Mouse (Mus musculus): ENCODE measurements around the gene Trappc6a. TPM values are rescaled to one million over a fixed set of nuclear protein-coding genes. Genes with fewer than 3 reads are reported as not detected.

The Trappc6a gene
- polyA plus RNA-seq, 1 experiment from 2014 or later: 73.2 TPM

DNA sequence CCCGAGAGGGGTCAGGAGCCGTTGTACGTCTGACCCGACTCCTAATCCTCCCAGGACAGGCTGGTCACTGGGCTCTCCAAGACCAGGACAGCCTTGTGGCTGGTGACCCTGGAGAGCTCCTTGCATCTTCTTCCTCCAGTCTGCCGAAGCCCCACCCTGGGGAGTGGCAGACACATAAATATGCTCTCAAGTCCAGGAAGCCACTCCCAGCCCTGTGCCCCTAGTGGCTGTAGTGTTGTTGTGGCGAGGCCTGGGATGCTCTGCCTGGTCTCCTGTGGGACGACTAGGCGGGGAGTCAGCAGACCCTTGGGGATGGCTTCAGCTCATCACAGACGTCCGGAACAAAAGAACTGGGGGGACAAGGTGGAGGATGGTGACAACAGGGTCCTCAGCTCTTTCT is 22.9 kb downstream of the Trappc6a start:
- no peak overlapping the region for H3K27ac ChIP-seq (ENCODE audit: low read length)
- peaks cover 41% of the 10 kb centered on the region for H3K36me3 ChIP-seq (ENCODE audit: control insufficient read depth, insufficient read depth)
- no peak overlapping the region for H3K4me3 ChIP-seq (ENCODE audit: low read length)
- no peak for ATAC-seq (replicated peaks; ENCODE audit: extremely low read depth, insufficient read depth, low FRiP score)
- no peaks in the 10 kb centered on the region for H3K27me3 ChIP-seq (ENCODE audit: control insufficient read depth, insufficient read depth, low read length)
- no peak overlapping the region for H3K4me2 ChIP-seq (ENCODE audit: low read depth, low read length)
- no peaks in the 10 kb centered on the region for H3K4me1 ChIP-seq (ENCODE audit: control insufficient read depth, insufficient read depth, low read length)
- H3K9ac ChIP-seq (ENCODE audit: low read length): no peak overlapping the region
- H3K9me3 ChIP-seq (replicated peaks; ENCODE audit: control insufficient read depth, low read length): no peaks in the 10 kb centered on the region
- WGBS: 78% methylated on average over 10 of the region's 10 CpGs

GRCm38 (mm10) chr7:19532240-19532639 is 24.0 kb downstream of the Trappc6a start:
- no peak overlapping the region for H3K4me2 ChIP-seq (ENCODE audit: low read depth, low read length)
- H3K27ac ChIP-seq (ENCODE audit: low read length): no peak overlapping the region
- no peaks in the 10 kb centered on the region for H3K27me3 ChIP-seq (ENCODE audit: control insufficient read depth, insufficient read depth, low read length)
- H3K36me3 ChIP-seq (ENCODE audit: control insufficient read depth, insufficient read depth): peaks cover 41% of the 10 kb centered on the region
- WGBS: 82% methylated on average over 14 of the region's 14 CpGs
- peak; percentile 28; the same call in 1 of the 2 replicates for ATAC-seq (replicated peaks; ENCODE audit: extremely low read depth, insufficient read depth, low FRiP score)
- no peak overlapping the region for H3K9ac ChIP-seq (ENCODE audit: low read length)
- H3K9me3 ChIP-seq (replicated peaks; ENCODE audit: control insufficient read depth, low read length): no peaks in the 10 kb centered on the region
- peaks cover 7% of the 10 kb centered on the region; the same call in 1 of the 2 replicates for H3K4me1 ChIP-seq (ENCODE audit: control insufficient read depth, insufficient read depth, low read length)
- no peak overlapping the region for H3K4me3 ChIP-seq (ENCODE audit: low read length)

DNA sequence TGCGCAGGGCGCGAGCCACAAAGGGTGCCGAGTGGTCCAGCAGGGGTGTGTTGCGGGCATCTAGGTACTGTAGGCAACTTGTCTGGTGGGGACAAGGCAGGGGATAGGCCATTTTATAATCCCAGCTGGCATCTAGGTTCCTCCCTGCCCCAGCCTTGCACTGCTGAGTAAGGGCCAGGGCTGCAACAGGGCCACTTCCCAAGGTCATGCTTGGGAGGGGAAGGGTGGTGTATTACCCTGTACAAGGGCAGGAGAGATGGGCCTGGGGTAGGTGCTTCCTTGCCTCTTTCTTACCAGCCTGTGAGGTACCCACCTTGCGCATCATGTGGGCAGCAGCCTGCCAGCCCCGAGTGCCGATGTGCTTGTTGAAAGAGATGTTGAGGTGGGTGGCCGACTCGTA is 26.5 kb downstream of the Trappc6a start:
- no peak overlapping the region for H3K27ac ChIP-seq (ENCODE audit: low read length)
- peaks cover 7% of the 10 kb centered on the region; the same call in 1 of the 2 replicates for H3K4me1 ChIP-seq (ENCODE audit: control insufficient read depth, insufficient read depth, low read length)
- WGBS: 91% methylated on average over 10 of the region's 10 CpGs
- no peaks in the 10 kb centered on the region for H3K9me3 ChIP-seq (replicated peaks; ENCODE audit: control insufficient read depth, low read length)
- H3K27me3 ChIP-seq (ENCODE audit: control insufficient read depth, insufficient read depth, low read length): no peaks in the 10 kb centered on the region
- ATAC-seq (replicated peaks; ENCODE audit: extremely low read depth, insufficient read depth, low FRiP score): no peak
- H3K9ac ChIP-seq (ENCODE audit: low read length): no peak overlapping the region
- H3K4me3 ChIP-seq (ENCODE audit: low read length): no peak overlapping the region
- H3K4me2 ChIP-seq (ENCODE audit: low read depth, low read length): no peak overlapping the region
- peaks cover 38% of the 10 kb centered on the region for H3K36me3 ChIP-seq (ENCODE audit: control insufficient read depth, insufficient read depth)

GRCm38 (mm10) chr7:19540771-19541566 is 32.8 kb downstream of the Trappc6a start:
- Histone ChIP-seq H3K27me3 (ENCODE audit: control insufficient read depth, insufficient read depth, low read length) (no peaks in the 10 kb centered on the region), H3K27ac (ENCODE audit: low read length) (no peak overlapping the region), H3K4me1 (ENCODE audit: control insufficient read depth, insufficient read depth, low read length) (peaks cover 45% of the 10 kb centered on the region), H3K9me3 (replicated peaks; ENCODE audit: control insufficient read depth, low read length) (no peaks in the 10 kb centered on the region), H3K4me2 (ENCODE audit: low read depth, low read length) (no peak overlapping the region), H3K4me3 (ENCODE audit: low read length) (no peak overlapping the region), H3K36me3 (ENCODE audit: control insufficient read depth, insufficient read depth) (0 out of 2 replicates have a peak, but pooled peaks cover 3% of the 10 kb centered on the region), H3K9ac (ENCODE audit: low read length) (no peak overlapping the region)
- 77% methylated on average over 2 of the region's 2 CpGs for WGBS
- no peak for ATAC-seq (replicated peaks; ENCODE audit: extremely low read depth, insufficient read depth, low FRiP score)

GRCm38 (mm10) chr7:19541681-19542154 is 33.5 kb downstream of the Trappc6a start:
- 0 out of 2 replicates have a peak, but pooled peaks cover 3% of the 10 kb centered on the region for H3K36me3 ChIP-seq (ENCODE audit: control insufficient read depth, insufficient read depth)
- H3K27ac ChIP-seq (ENCODE audit: low read length): 0 out of 2 replicates have a peak overlapping the region, but pooled peaks have one; percentile 24
- no peak overlapping the region for H3K9ac ChIP-seq (ENCODE audit: low read length)
- H3K4me2 ChIP-seq (ENCODE audit: low read depth, low read length): no peak overlapping the region
- no peak overlapping the region for H3K4me3 ChIP-seq (ENCODE audit: low read length)
- peaks cover 49% of the 10 kb centered on the region for H3K4me1 ChIP-seq (ENCODE audit: control insufficient read depth, insufficient read depth, low read length)
- WGBS: 74% methylated on average over 7 of the region's 7 CpGs
- no peak for ATAC-seq (replicated peaks; ENCODE audit: extremely low read depth, insufficient read depth, low FRiP score)
- H3K27me3 ChIP-seq (ENCODE audit: control insufficient read depth, insufficient read depth, low read length): no peaks in the 10 kb centered on the region
- H3K9me3 ChIP-seq (replicated peaks; ENCODE audit: control insufficient read depth, low read length): no peaks in the 10 kb centered on the region

DNA sequence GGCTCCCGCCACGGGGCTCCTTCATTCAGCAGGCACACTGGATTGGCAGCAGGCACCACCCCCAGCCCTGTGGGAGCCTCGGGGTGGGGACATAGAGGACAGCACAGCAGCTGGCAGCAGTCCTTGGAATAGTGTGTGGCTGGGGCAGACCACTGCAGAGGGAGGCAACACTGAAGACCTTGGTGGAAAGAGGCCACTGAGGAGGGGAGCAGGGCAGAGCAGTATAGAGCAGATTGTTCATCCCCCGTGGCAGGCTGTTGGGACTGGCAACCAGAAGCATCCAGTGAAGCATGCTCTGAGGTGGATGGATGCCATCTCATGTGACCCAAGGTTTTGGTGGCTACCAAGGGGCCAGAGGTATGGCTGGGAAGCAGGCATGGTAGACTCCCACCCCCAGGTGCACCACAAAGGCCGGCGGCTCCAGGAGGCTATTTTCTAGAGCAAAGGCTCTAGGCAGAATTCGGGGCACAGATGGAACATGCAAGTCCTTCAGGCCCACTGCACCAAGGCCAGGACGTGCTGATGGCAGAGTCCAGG is 34.0 kb downstream of the Trappc6a start:
- no peak overlapping the region for H3K4me3 ChIP-seq (ENCODE audit: low read length)
- H3K9me3 ChIP-seq (replicated peaks; ENCODE audit: control insufficient read depth, low read length): no peaks in the 10 kb centered on the region
- ATAC-seq (replicated peaks; ENCODE audit: extremely low read depth, insufficient read depth, low FRiP score): peak; percentile 78
- H3K4me1 ChIP-seq (ENCODE audit: control insufficient read depth, insufficient read depth, low read length): peaks cover 45% of the 10 kb centered on the region
- H3K27ac ChIP-seq (ENCODE audit: low read length): peak overlapping the region; percentile 63
- H3K36me3 ChIP-seq (ENCODE audit: control insufficient read depth, insufficient read depth): 0 out of 2 replicates have a peak, but pooled peaks cover 3% of the 10 kb centered on the region
- peak overlapping the region; percentile 18; the same call in 1 of the 2 replicates for H3K9ac ChIP-seq (ENCODE audit: low read length)
- WGBS: 57% methylated on average over 8 of the region's 8 CpGs
- no peaks in the 10 kb centered on the region for H3K27me3 ChIP-seq (ENCODE audit: control insufficient read depth, insufficient read depth, low read length)
- H3K4me2 ChIP-seq (ENCODE audit: low read depth, low read length): no peak overlapping the region

DNA sequence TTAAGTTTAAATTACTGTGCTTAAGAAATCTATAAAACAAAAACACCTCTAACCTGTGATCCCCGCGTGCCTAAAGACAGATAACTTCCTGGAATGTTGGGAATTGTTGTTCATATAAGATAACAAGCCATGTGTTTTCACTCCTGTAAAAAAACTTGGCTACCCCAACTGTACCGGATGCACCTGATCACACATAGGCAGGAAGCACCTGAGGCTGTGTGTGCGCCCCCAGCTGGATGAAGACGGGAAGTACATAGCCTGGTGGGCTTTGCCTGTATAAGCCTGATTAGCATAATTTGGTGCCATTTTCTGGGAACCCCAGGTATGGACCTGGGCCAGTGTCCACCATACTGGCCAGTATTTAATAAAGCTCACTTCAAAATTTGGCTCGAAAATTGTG is 35.4 kb downstream of the Trappc6a start:
- no peak for ATAC-seq (replicated peaks; ENCODE audit: extremely low read depth, insufficient read depth, low FRiP score)
- no peaks in the 10 kb centered on the region for H3K27me3 ChIP-seq (ENCODE audit: control insufficient read depth, insufficient read depth, low read length)
- H3K36me3 ChIP-seq (ENCODE audit: control insufficient read depth, insufficient read depth): 0 out of 2 replicates have a peak, but pooled peaks cover under 1% of the 10 kb centered on the region
- no peak overlapping the region for H3K9ac ChIP-seq (ENCODE audit: low read length)
- H3K27ac ChIP-seq (ENCODE audit: low read length): no peak overlapping the region
- no peak overlapping the region for H3K4me3 ChIP-seq (ENCODE audit: low read length)
- H3K9me3 ChIP-seq (replicated peaks; ENCODE audit: control insufficient read depth, low read length): no peaks in the 10 kb centered on the region
- H3K4me1 ChIP-seq (ENCODE audit: control insufficient read depth, insufficient read depth, low read length): peaks cover 45% of the 10 kb centered on the region
- 36% methylated on average over 6 of the region's 6 CpGs for WGBS
- H3K4me2 ChIP-seq (ENCODE audit: low read depth, low read length): no peak overlapping the region

DNA sequence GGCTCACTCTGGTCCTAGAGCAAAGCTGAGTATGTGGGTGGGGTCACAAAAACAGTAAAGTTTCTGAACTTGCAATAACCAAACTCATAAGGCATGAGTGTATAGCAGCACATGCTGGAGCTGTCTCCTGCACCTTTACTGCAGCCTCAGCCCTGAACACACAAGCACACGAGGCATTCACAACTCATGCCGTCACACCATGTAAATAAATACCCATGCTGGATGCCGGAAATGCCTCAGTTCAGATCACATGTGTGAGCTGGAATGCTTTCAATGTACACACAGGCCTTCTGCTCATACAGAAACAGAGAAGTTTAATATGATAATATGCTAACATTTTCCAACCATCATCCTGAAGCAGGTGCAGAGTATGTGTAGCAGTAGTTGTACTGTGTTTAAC is 37.8 kb downstream of the Trappc6a start:
- Histone ChIP-seq H3K4me3 (ENCODE audit: low read length) (no peak overlapping the region), H3K36me3 (ENCODE audit: control insufficient read depth, insufficient read depth) (no peaks in the 10 kb centered on the region), H3K9me3 (replicated peaks; ENCODE audit: control insufficient read depth, low read length) (no peaks in the 10 kb centered on the region), H3K4me1 (ENCODE audit: control insufficient read depth, insufficient read depth, low read length) (peaks cover 45% of the 10 kb centered on the region), H3K27ac (ENCODE audit: low read length) (no peak overlapping the region), H3K4me2 (ENCODE audit: low read depth, low read length) (no peak overlapping the region), H3K27me3 (ENCODE audit: control insufficient read depth, insufficient read depth, low read length) (no peaks in the 10 kb centered on the region), H3K9ac (ENCODE audit: low read length) (no peak overlapping the region)
- 24% methylated on average over 3 of the region's 3 CpGs for WGBS
- peak; percentile 28; the same call in 1 of the 2 replicates for ATAC-seq (replicated peaks; ENCODE audit: extremely low read depth, insufficient read depth, low FRiP score)

DNA sequence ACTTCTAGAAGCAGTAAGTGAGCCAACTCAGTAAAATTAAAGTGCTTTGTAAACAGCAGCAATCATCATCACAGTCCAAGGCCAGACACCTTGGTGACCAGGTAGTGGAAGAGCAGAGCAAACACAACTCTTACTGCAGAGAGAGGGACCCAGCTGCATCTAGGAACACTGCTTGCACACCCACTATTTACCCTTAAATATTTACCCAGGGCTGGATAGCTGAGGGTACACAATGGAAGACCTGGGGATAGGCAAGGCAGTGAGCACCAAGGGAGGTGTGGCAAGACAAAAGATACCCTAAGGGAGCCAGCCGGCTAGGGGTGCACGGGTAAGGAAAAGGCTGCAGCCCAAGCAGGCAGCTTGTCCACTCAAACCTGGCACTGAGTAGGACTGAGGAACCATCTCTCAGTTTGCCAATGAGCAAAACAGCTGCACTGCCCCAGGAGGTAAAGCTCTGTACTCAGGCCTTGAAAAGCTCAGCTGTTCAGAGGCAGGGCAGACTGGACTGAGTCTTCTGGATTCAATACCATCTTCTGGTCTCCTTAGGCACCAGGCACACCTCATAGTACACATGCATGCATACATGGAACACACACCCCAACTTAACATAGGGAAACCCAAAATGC is 39.3 kb downstream of the Trappc6a start:
- H3K4me1 ChIP-seq (ENCODE audit: control insufficient read depth, insufficient read depth, low read length): peaks cover 33% of the 10 kb centered on the region
- no peak overlapping the region for H3K27ac ChIP-seq (ENCODE audit: low read length)
- WGBS: 85% methylated on average over 2 of the region's 2 CpGs

More for the DNA sequence above, 39.3 kb downstream of the Trappc6a start:
- Histone ChIP-seq H3K4me3 (ENCODE audit: low read length) (no peak overlapping the region), H3K4me2 (ENCODE audit: low read depth, low read length) (no peak overlapping the region), H3K9me3 (replicated peaks; ENCODE audit: control insufficient read depth, low read length) (no peaks in the 10 kb centered on the region), H3K9ac (ENCODE audit: low read length) (no peak overlapping the region), H3K27me3 (ENCODE audit: control insufficient read depth, insufficient read depth, low read length) (no peaks in the 10 kb centered on the region), H3K36me3 (ENCODE audit: control insufficient read depth, insufficient read depth) (no peaks in the 10 kb centered on the region)
- ATAC-seq (replicated peaks; ENCODE audit: extremely low read depth, insufficient read depth, low FRiP score): no peak

Data from heart, embryonic 16.5 days (tissue).